Mouse (Mus musculus): ENCODE measurements around the gene Poc1b. TPM values are rescaled to one million over a fixed set of nuclear protein-coding genes. Genes with fewer than 3 reads are reported as not detected.

The Poc1b gene
- polyA plus RNA-seq, 1 experiment, result 5.1 TPM

DNA sequence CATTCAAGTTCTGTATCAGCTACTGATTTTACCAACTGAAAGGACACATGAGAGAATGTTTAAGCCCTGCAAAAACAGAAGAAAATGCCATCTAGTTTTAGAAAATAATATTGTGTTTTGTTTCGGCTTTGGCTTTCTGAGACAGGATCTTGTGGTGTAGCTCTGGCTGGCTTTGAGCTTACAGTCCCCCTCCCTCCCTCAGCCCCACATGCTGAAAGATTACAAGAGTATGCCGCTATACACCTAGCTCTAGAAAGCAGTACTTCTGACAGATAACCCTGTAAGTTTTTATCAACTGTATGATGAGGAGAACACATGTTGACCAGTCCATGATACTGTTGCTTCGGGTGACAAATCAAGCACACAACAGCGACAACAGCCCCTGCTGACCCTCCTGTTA is 12.6 kb downstream of the Poc1b start:
- 80% methylated on average over 4 of the region's 4 CpGs for WGBS
- no peaks in the 10 kb centered on the region for H3K36me3 ChIP-seq (ENCODE audit: control insufficient read depth, insufficient read depth, low read length)
- DNase-seq (ENCODE audit: low read depth in 1 of 2, low spot score in 2 of 2), result no peak

DNA sequence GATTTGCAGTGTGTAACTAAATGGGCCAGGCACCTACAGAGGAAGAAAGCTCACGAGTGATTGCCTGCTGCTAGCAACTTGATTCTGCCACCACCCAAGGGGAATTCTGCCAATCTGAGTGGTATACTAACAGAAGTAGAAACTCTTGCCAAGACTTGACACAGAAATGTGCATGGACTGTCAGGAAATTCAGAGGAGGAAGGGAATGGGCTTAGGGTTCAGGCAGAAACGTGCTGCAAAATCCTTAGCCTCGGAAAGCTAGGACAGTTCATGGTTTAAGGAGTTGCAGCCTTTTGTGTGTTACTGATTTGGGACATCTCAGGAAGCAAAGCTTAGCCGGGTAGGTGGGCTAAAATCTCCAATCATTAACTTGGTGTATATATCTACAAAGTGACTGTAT is 19.4 kb downstream of the Poc1b start, which contains the start of gene Phxr2:
Phxr2 (minus strand) TSS at position 101 of the 400 bp plus-strand sequence.
- TF ChIP-seq CTCF (IDR thresholded peaks at IDR 0.05; ENCODE audit: extremely low read depth, insufficient read depth, insufficient read length, insufficient replicate concordance) (no peak), POLR2A (IDR thresholded peaks at IDR 0.05; ENCODE audit: low read depth, low read length) (no peak)
- H3K4me3 ChIP-seq (ENCODE audit: extremely low read depth, insufficient read depth, insufficient read length), result no peak within 1 kb of the TSS
- DNase-seq (ENCODE audit: low read depth in 1 of 2, low spot score in 2 of 2), result no peak
- no peaks in the 10 kb centered on the region for H3K36me3 ChIP-seq (ENCODE audit: control insufficient read depth, insufficient read depth, low read length)
- H3K4me1 ChIP-seq (ENCODE audit: control insufficient read depth, insufficient read depth, insufficient read length), result peaks cover 23% of the 10 kb centered on the region
- 72% methylated on average over 4 of the region's 4 CpGs for WGBS
- H3K27ac ChIP-seq (ENCODE audit: insufficient read depth, low read length), result peak within 1 kb of the TSS; percentile 93
- H3K27me3 ChIP-seq (ENCODE audit: control insufficient read depth, insufficient read depth, low read length), result no peaks in the 10 kb centered on the region

More for the DNA sequence above, 12.6 kb downstream of the Poc1b start:
- TF ChIP-seq CTCF (IDR thresholded peaks at IDR 0.05; ENCODE audit: extremely low read depth, insufficient read depth, insufficient read length, insufficient replicate concordance), result no peak
- no peak for TF ChIP-seq POLR2A (IDR thresholded peaks at IDR 0.05; ENCODE audit: low read depth, low read length)
- peaks cover 8% of the 10 kb centered on the region; the same call in 1 of the 2 replicates for H3K4me1 ChIP-seq (ENCODE audit: control insufficient read depth, insufficient read depth, insufficient read length)
- no peak overlapping the region for H3K4me3 ChIP-seq (ENCODE audit: extremely low read depth, insufficient read depth, insufficient read length)
- no peak overlapping the region for H3K27ac ChIP-seq (ENCODE audit: insufficient read depth, low read length)
- no peaks in the 10 kb centered on the region for H3K27me3 ChIP-seq (ENCODE audit: control insufficient read depth, insufficient read depth, low read length)

DNA sequence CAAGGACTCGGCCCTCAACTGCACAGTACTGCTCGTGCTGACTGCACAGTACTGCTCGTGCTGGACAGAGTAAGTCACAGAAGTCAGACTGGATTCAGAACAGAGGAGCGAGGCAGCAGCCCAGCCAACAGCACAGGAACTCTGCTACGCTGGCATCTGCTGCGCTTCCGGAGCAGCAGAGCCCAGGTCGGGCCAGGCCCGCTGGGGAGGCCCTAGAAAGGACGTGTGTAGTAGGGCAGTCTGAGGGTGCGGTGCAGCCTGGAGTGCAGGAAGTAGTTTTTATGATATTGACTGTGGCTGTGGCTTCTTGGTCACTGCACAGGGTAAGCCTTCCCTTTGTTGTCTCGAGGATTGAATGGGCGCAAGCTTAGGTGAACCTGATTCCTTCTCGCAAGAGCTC is 20.1 kb downstream of the Poc1b start:
- no peaks in the 10 kb centered on the region for H3K27me3 ChIP-seq (ENCODE audit: control insufficient read depth, insufficient read depth, low read length)
- TF ChIP-seq POLR2A (IDR thresholded peaks at IDR 0.05; ENCODE audit: low read depth, low read length), result peak; percentile 8; the same call in 1 of the 2 replicates
- TF ChIP-seq CTCF (IDR thresholded peaks at IDR 0.05; ENCODE audit: extremely low read depth, insufficient read depth, insufficient read length, insufficient replicate concordance), result no peak

DNA sequence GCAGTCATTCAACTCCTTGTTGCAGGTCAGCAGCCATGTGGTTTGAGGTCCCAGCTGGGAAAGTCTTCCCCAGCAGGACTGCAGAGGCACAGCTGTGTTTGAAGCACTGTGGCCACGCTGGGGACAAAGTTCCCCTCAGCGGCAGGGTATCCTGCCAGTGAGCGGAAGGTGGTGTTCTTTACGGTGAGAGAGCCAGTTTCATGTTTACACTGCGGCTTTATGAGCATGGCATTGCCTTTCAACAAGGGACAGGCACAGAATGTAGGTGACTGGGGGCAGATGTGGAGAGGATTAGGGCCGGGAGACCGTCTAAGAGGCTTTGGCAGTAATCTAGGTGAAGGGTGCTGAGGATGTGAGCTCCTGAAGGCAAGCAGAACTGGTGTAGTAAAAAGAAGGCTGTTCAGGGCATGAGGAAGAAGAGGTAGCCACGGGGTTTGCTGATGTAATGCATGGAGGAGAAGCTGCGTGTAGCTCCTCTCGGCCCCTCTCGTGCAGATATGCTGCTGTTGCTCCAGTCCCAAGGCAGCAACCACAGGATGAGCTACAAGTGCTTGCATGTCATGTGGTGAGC is 20.9 kb downstream of the Poc1b start:
- peak in 1 of 2 experiments; percentile 67 for DNase-seq (ENCODE audit: low read depth in 1 of 2, low spot score in 2 of 2)
- Histone ChIP-seq H3K4me1 (ENCODE audit: control insufficient read depth, insufficient read depth, insufficient read length) (peaks cover 35% of the 10 kb centered on the region), H3K36me3 (ENCODE audit: control insufficient read depth, insufficient read depth, low read length) (no peaks in the 10 kb centered on the region), H3K4me3 (ENCODE audit: extremely low read depth, insufficient read depth, insufficient read length) (peak overlapping the region; percentile 22; the same call in 1 of the 2 replicates), H3K27me3 (ENCODE audit: control insufficient read depth, insufficient read depth, low read length) (no peaks in the 10 kb centered on the region), H3K27ac (ENCODE audit: insufficient read depth, low read length) (peak overlapping the region; percentile 93)
- WGBS, result 10% methylated on average over 11 of the region's 11 CpGs
- no peak for TF ChIP-seq CTCF (IDR thresholded peaks at IDR 0.05; ENCODE audit: extremely low read depth, insufficient read depth, insufficient read length, insufficient replicate concordance)
- no peak; the same call in 1 of the 2 replicates for TF ChIP-seq POLR2A (IDR thresholded peaks at IDR 0.05; ENCODE audit: low read depth, low read length)

More for the DNA sequence above, 20.1 kb downstream of the Poc1b start:
- peak overlapping the region; percentile 93 for H3K27ac ChIP-seq (ENCODE audit: insufficient read depth, low read length)
- WGBS, result 20% methylated on average over 14 of the region's 14 CpGs
- no peaks in the 10 kb centered on the region for H3K36me3 ChIP-seq (ENCODE audit: control insufficient read depth, insufficient read depth, low read length)
- peaks cover 28% of the 10 kb centered on the region for H3K4me1 ChIP-seq (ENCODE audit: control insufficient read depth, insufficient read depth, insufficient read length)
- H3K4me3 ChIP-seq (ENCODE audit: extremely low read depth, insufficient read depth, insufficient read length), result no peak overlapping the region
- peak in 1 of 2 experiments; percentile 82 for DNase-seq (ENCODE audit: low read depth in 1 of 2, low spot score in 2 of 2)

DNA sequence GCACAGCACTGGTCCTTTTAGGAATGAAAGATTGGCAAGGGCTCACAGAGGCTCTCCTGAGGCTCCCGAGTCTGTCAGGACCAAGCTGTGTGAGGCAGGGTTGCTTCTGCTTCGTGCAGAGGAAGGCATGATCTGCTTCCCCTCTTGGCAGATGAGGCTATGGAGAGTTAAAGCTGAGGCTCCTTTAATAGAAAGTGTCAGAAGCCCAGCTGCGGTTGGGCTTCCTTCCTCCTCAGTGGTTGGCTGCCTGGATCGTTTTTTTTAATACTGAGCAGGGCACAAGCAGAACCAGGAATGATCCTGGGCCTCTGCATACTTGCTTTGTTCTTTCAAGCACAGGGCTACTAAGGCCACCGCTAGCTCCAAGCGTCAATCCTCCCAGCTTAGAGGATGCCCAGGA is 23.8 kb downstream of the Poc1b start:
- TF ChIP-seq CTCF (IDR thresholded peaks at IDR 0.05; ENCODE audit: extremely low read depth, insufficient read depth, insufficient read length, insufficient replicate concordance), result no peak
- no peak for TF ChIP-seq POLR2A (IDR thresholded peaks at IDR 0.05; ENCODE audit: low read depth, low read length)
- peak overlapping the region; percentile 65 for H3K27ac ChIP-seq (ENCODE audit: insufficient read depth, low read length)
- peaks cover 43% of the 10 kb centered on the region for H3K4me1 ChIP-seq (ENCODE audit: control insufficient read depth, insufficient read depth, insufficient read length)
- peak overlapping the region; percentile 34; the same call in 1 of the 2 replicates for H3K4me3 ChIP-seq (ENCODE audit: extremely low read depth, insufficient read depth, insufficient read length)
- H3K36me3 ChIP-seq (ENCODE audit: control insufficient read depth, insufficient read depth, low read length), result no peaks in the 10 kb centered on the region
- no peaks in the 10 kb centered on the region for H3K27me3 ChIP-seq (ENCODE audit: control insufficient read depth, insufficient read depth, low read length)
- WGBS, result 13% methylated on average over 6 of the region's 6 CpGs
- DNase-seq (ENCODE audit: low read depth in 1 of 2, low spot score in 2 of 2), result peak in 1 of 2 experiments; percentile 43

DNA sequence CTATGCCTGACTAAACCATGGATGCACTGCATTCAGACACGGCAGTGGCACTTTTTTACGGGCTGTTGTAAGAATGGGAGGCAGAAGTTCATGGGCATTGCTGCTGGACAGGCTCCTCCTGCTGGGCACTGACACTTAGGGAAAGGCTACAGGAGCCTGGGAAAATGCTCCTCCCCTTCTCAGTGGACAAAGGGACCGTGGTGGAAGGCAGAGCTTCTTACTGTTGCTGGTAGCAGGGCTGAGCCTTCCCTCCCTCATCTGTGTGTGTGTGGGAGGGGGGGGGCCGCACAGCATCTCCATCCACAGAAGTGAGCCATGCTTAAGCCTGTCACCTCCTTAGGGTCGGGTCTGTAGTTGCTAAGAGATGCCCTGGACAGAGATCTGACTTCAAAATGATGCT is 24.5 kb downstream of the Poc1b start:
- Histone ChIP-seq H3K27ac (ENCODE audit: insufficient read depth, low read length) (peak overlapping the region; percentile 65), H3K4me3 (ENCODE audit: extremely low read depth, insufficient read depth, insufficient read length) (peak overlapping the region; percentile 14; the same call in 1 of the 2 replicates), H3K4me1 (ENCODE audit: control insufficient read depth, insufficient read depth, insufficient read length) (peaks cover 42% of the 10 kb centered on the region), H3K36me3 (ENCODE audit: control insufficient read depth, insufficient read depth, low read length) (no peaks in the 10 kb centered on the region), H3K27me3 (ENCODE audit: control insufficient read depth, insufficient read depth, low read length) (no peaks in the 10 kb centered on the region)
- WGBS, result 43% methylated on average over 5 of the region's 5 CpGs
- no peak for DNase-seq (ENCODE audit: low read depth in 1 of 2, low spot score in 2 of 2)
- TF ChIP-seq CTCF (IDR thresholded peaks at IDR 0.05; ENCODE audit: extremely low read depth, insufficient read depth, insufficient read length, insufficient replicate concordance), result no peak
- TF ChIP-seq POLR2A (IDR thresholded peaks at IDR 0.05; ENCODE audit: low read depth, low read length), result no peak

DNA sequence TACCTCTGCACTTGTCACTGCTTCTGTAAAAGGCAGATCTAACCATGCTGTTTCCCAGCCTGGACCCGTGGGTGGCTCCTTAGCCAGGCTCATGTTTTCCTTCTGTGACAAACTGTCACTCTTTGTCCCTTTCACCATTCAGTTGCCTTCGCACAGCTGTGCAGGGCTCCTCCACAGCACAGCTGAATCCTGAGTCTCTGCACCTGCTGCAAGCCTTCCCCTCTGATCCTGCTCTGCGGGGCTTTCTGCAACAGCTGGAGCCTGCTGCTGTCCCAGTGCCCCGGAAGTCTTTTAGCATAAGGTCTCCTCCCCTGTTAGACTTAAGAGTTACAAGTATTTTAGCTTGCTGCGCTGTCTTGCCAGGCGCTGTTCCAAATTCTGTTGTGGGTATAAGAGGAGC is 25.4 kb downstream of the Poc1b start:
- 18% methylated on average over 6 of the region's 6 CpGs for WGBS
- peak overlapping the region; percentile 68 for H3K27ac ChIP-seq (ENCODE audit: insufficient read depth, low read length)
- peaks cover 38% of the 10 kb centered on the region for H3K4me1 ChIP-seq (ENCODE audit: control insufficient read depth, insufficient read depth, insufficient read length)
- peak overlapping the region; percentile 19; the same call in 1 of the 2 replicates for H3K4me3 ChIP-seq (ENCODE audit: extremely low read depth, insufficient read depth, insufficient read length)
- TF ChIP-seq CTCF (IDR thresholded peaks at IDR 0.05; ENCODE audit: extremely low read depth, insufficient read depth, insufficient read length, insufficient replicate concordance) (no peak), POLR2A (IDR thresholded peaks at IDR 0.05; ENCODE audit: low read depth, low read length) (no peak)
- no peaks in the 10 kb centered on the region; the same call in 1 of the 2 replicates for H3K36me3 ChIP-seq (ENCODE audit: control insufficient read depth, insufficient read depth, low read length)
- DNase-seq (ENCODE audit: low read depth in 1 of 2, low spot score in 2 of 2), result no peak
- no peaks in the 10 kb centered on the region for H3K27me3 ChIP-seq (ENCODE audit: control insufficient read depth, insufficient read depth, low read length)
